ENCODE assay signal across 15 mouse cellular contexts in the genomic region with DNA sequence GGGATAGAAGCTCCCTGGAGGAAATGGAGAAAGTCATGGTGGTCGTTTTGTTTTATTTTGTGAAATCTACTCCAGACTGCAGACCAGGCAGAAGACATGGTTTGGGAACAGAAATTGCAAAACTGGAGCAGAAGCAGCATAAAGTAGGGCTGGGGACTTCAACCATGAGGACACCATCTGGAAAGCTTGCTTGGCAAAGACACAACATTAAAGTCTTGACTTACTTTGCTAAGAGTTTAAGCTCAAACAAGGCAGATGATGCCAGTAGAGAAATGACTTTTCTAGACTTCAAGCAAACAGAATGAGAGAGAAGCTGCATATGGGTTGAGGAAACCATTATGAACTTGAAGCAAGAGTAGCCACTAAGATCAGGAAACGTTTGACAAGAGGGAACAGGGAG.
"Had no signal": no experiment of that assay in that cellular context is flagged by ENCODE, and none has a peak within 500 bp of the region (broad histone marks: within the 10 kb centered on the region; RNA-seq: fewer than 3 reads in every experiment).

No protein-coding gene starts in this region.

- H3K36me3 ChIP-seq: midbrain, embryonic 13.5 days; midbrain, embryonic 15.5 days; neural tube, embryonic 12.5 days had no signal

- DNase-seq: lung, adult 18-20 months; lung, embryonic 14.5 days; lung, postnatal 10 days; lung, postnatal 36 days; right cerebral cortex, postnatal 14 days; spleen, adult 18-20 months; thymus, adult 2 months; thymus, postnatal 25 days; thymus, postnatal 4 days had no signal

- ATAC-seq: midbrain, embryonic 13.5 days; midbrain, embryonic 15.5 days had no signal

- H3K27ac ChIP-seq: macrophage; midbrain, embryonic 13.5 days; midbrain, embryonic 15.5 days; neural tube, embryonic 12.5 days had no signal

- H3K9ac ChIP-seq: lung, embryonic 14.5 days; midbrain, embryonic 13.5 days; midbrain, embryonic 15.5 days; neural tube, embryonic 12.5 days had no signal

- H3K9me3 ChIP-seq: megakaryocyte, embryonic 14.5 days; midbrain, embryonic 13.5 days; midbrain, embryonic 15.5 days; neural tube, embryonic 12.5 days had no signal

- H3K27me3 ChIP-seq: megakaryocyte, embryonic 14.5 days; midbrain, embryonic 13.5 days; midbrain, embryonic 15.5 days; neural tube, embryonic 12.5 days had no signal

- H3K4me2 ChIP-seq: lung, embryonic 14.5 days; midbrain, embryonic 11.5 days; midbrain, embryonic 13.5 days; midbrain, embryonic 15.5 days; neural tube, embryonic 12.5 days had no signal

- H3K4me1 ChIP-seq: midbrain, embryonic 13.5 days; midbrain, embryonic 15.5 days; neural tube, embryonic 12.5 days had no signal

- H3K4me3 ChIP-seq: megakaryocyte, embryonic 14.5 days; midbrain, embryonic 13.5 days; midbrain, embryonic 15.5 days; neural tube, embryonic 12.5 days had no signal
